Mouse (Mus musculus) embryo, embryonic 11 days (tissue): ENCODE results near the gene Cela3b.

ENCODE experiments used
- DNase-seq: peaks from one replicate; pipeline ENCODE4 v3.0.0-alpha.2; 2015

Cela3b gene

GRCm38 (mm10) chr4:137371596-137372523, 58.5 kb downstream of the Cela3b start:
- no peak for DNase-seq
